Mouse (Mus musculus) embryonic facial prominence, embryonic 11.5 days (tissue): Measurements from ENCODE around the gene Phospho1. TPM values are rescaled to one million over a fixed set of nuclear protein-coding genes. Genes with fewer than 3 reads are reported as not detected.
A peak's percentile ranks its signal among the peaks of the same experiment; 100 is the strongest.

ENCODE experiments used
- ATAC-seq: fragments of 200-750 bp; cut with Nextera tagmentation; replicated peaks from 2 replicates; pipeline ENCODE4 v1.8.0; 2017; ENCODE audit warnings: low read depth; ENCODE audit not compliant: insufficient number of reproducible peaks, low FRiP score, low TSS enrichment
- DNase-seq: peaks from one replicate; pipeline ENCODE4 v3.0.0-alpha.2; 2015; ENCODE audit warnings: low spot score
- H3K27ac ChIP-seq: fragments of 300-500 bp; sonication (generic); replicated peaks from 2 replicates; pipeline ENCODE4 v1.5.1; 2014; ENCODE audit warnings: mild to moderate bottlenecking, low read depth, low read length, control low read depth
- H3K27me3 ChIP-seq: fragments of 300-500 bp; sonication (generic); 2 replicates; pipeline ENCODE4 v1.6.1; 2014; ENCODE audit warnings: mild to moderate bottlenecking, low read length, moderate library complexity, mixed read lengths; ENCODE audit not compliant: control insufficient read depth, insufficient read depth
- H3K36me3 ChIP-seq: fragments of 300-500 bp; sonication (generic); replicated peaks from 2 replicates; pipeline ENCODE4 v1.6.1; 2014; ENCODE audit warnings: low read depth, mild to moderate bottlenecking, low read length, moderate library complexity, mixed read lengths; ENCODE audit not compliant: control insufficient read depth, insufficient read depth
- H3K4me1 ChIP-seq: fragments of 300-500 bp; sonication (generic); 2 replicates; pipeline ENCODE4 v1.6.1; 2014; ENCODE audit warnings: low read length, mixed read lengths; ENCODE audit not compliant: control insufficient read depth, insufficient read depth
- H3K4me2 ChIP-seq: fragments of 300-500 bp; sonication (generic); 2 replicates; pipeline ENCODE4 v1.6.1; 2014; ENCODE audit warnings: low read depth, mild to moderate bottlenecking, control low read depth, low read length, moderate library complexity
- H3K4me3 ChIP-seq: fragments of 300-500 bp; sonication (generic); 2 replicates; pipeline ENCODE4 v1.5.1; 2014; ENCODE audit warnings: low read depth, low read length, control low read depth
- H3K9ac ChIP-seq: fragments of 300-500 bp; sonication (generic); replicated peaks from 2 replicates; pipeline ENCODE4 v1.6.1; 2014; ENCODE audit warnings: mild to moderate bottlenecking, control low read depth, low read length
- H3K9me3 ChIP-seq: fragments of 300-500 bp; sonication (generic); replicated peaks from 2 replicates; pipeline ENCODE4 v1.6.1; 2016; ENCODE audit warnings: mild to moderate bottlenecking, low read length, inconsistent platforms, mixed read lengths; ENCODE audit not compliant: control insufficient read depth
- WGBS: fragments of 180-500 bp; shearing (Covaris S2); extraction: QIAGEN DNeasy Blood & Tissue Kit; methylation state at CpG from one replicate; pipeline ENCODE4 v1.1.7; 2014; 5-methylcytosine and 5-hydroxymethylcytosine counted together
- polyA plus RNA-seq: library from polyadenylated mRNA; unstranded; fragments of >200 nt; fragmentation: Nextera tagmentation; extraction: Ambion mirVana; gene quantifications from 2 replicates; pipeline ENCODE4 v1.2.1, GENCODE M21; 2014

The Phospho1 gene
- polyA plus RNA-seq, 1 experiment from 2014 or later: not detected

DNA sequence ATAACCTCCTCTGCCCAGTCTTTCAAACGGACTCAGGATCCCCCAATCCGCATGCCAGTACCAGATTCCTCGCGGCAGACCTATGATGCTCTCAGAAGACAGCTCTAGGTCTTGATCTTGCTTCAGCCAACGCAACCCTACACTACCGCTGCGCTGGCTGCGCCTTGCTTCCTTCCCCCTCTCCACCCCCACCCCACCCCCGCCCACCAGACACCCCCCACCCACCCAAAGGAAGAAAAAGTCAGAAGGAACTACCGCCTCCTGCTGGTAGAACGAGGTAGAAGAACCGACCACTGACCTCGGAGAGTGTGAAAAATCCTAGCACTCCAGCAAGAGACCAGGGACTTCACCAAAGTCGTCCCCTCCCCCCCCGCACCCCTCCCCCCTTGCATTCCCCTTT is 7.3 kb downstream of the Phospho1 start:
- DNase-seq (peak; percentile 47), ATAC-seq (no peak)
- no peak overlapping the region for H3K9ac ChIP-seq
- H3K4me2 ChIP-seq: no peak overlapping the region
- no peaks in the 10 kb centered on the region for H3K9me3 ChIP-seq
- H3K27me3 ChIP-seq: peaks cover 77% of the 10 kb centered on the region
- no peak overlapping the region for H3K4me3 ChIP-seq
- peaks cover 12% of the 10 kb centered on the region for H3K4me1 ChIP-seq
- H3K27ac ChIP-seq: no peak overlapping the region
- 3% methylated on average over 15 of the region's 15 CpGs for whole genome bisulfite sequencing
- no peaks in the 10 kb centered on the region for H3K36me3 ChIP-seq

DNA sequence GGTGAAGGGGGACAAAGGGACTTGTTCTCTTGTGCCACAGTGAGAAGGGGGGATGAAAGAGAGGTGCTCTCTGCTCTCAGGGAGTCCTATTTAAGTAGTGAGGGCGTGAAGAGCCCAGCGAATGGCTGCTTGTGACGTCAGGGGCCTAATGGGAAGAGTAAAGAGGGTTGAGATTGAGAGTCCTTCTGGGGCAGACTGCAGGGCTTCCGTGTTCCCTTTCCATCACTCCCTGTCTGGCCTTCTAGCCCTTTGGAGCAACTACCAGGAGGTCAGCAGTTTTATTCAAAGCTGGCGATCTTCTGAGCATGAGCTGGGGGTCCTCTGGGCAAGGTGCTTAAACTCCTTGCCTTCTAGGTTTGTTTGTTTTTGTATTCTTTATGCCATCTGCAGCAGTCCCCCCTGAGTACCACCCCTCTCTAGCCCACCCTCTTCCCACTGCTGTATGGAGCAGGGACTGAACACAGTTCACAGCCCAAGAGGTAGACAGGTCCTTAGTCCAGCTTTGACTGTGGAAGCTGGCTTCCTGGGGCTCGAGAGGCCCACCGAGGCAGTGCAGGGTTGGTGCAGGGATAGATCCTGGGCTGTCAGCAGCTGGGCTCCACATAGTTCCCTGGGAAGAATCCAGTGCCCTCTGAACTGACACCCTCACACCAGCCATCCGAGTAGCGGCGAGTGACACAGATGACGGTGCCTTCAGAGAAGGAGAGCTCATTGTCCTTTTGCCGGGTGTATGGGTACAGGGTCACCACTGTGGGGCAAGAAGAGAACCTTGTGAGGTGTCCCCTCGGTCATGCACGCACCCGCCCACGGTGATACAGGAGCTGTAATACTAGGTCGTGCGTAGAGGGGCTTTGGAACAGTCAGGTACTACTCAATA is 8.1 kb downstream of the Phospho1 start:
- H3K4me3 ChIP-seq: no peak overlapping the region
- DNase-seq: no peak
- no peak overlapping the region for H3K9ac ChIP-seq
- no peak for ATAC-seq
- H3K4me1 ChIP-seq: peaks cover 12% of the 10 kb centered on the region
- no peak overlapping the region for H3K27ac ChIP-seq
- H3K4me2 ChIP-seq: no peak overlapping the region
- peaks cover 76% of the 10 kb centered on the region for H3K27me3 ChIP-seq
- no peaks in the 10 kb centered on the region for H3K9me3 ChIP-seq
- H3K36me3 ChIP-seq: no peaks in the 10 kb centered on the region
- 30% methylated on average over 18 of the region's 18 CpGs for WGBS

DNA sequence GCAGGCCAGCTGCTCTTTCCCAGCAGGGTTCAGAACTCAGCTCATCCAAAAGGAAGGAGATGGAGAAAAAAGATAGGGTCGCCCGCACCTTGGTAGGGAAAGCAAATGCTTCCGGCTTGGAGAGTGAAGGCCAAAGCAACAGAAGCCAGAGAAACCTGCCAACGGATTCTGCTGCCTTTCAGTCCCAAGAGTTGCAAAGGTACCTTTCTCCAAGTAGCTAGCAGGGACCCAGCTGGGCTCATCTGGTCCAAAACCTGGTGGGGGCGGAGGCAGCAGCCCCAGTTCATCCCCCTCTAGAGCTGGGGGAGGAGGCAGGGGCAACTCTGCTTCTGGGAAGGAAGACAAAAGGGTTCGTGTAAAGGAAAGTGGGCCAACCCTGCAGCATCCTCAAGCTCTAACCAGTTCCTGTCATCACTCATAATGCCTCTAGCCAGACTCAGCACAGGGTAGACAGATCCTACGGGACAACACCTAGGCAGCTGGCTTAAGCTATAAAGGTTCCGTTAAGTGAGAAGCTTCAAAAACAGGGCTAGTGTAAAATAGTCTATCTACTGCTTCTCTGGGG is 8.8 kb downstream of the Phospho1 start:
- H3K9ac ChIP-seq: no peak overlapping the region
- H3K36me3 ChIP-seq: no peaks in the 10 kb centered on the region
- H3K9me3 ChIP-seq: no peaks in the 10 kb centered on the region
- no peak overlapping the region for H3K4me3 ChIP-seq
- H3K4me1 ChIP-seq: peaks cover 12% of the 10 kb centered on the region
- no peak for DNase-seq
- no peak overlapping the region for H3K27ac ChIP-seq
- peaks cover 76% of the 10 kb centered on the region for H3K27me3 ChIP-seq
- ATAC-seq: no peak
- no peak overlapping the region for H3K4me2 ChIP-seq
- 15% methylated on average over 8 of the region's 8 CpGs for WGBS

DNA sequence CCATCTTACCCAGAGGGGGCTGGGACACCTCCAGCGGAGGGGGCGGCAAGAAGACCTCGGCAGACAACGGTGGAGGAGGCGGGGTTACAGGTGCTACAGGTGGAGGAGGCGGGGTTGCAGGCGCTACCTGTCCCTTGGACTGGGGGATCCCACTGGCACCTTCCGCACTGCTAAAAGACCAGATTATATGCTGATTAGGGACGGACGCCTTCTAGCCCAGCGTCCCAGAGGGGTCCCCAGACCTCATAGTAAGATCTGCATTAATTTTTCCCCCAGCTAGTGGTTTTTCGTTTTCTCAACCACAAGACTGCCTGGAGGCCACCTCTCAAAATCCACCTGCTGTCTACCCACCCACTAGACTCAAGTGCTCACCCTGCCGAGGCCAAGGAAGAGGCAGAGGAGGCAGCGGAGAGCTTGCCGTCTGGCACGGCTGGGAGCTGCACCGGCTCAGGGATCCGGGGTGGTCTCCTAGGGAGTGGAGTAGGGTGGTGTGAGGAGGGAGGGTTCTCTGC is 9.4 kb downstream of the Phospho1 start:
- peaks cover 12% of the 10 kb centered on the region for H3K4me1 ChIP-seq
- peak; percentile 36; the same call in 1 of the 2 replicates for ATAC-seq

DNA sequence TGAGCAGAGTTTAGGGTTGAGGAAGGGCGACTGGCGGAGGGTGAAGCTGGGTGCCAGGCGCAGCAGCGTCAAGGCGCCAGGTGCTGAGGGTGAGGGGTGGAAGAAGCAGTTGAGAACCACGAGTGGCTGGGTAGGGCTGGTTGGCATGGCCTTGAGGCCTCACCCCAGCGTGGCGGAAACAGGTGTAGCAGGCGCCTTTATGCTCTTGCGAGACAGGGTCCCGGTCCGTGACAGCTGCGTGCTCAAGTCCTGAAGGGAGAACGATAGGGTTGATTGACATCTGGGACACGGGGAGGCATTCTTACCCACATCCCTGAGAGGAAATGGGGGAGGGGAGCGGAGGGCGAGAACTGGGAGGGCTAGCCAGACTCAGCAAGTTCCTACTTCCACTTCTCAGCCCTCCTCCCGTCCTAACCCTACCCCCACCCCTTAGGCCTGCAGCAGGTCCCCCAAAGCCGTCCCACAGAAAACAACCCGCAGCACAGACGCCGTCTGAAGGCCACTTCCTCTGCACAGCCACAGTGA is 9.9 kb downstream of the Phospho1 start:
- DNase-seq: peak; percentile 44
- no peaks in the 10 kb centered on the region for H3K36me3 ChIP-seq
- no peak overlapping the region for H3K27ac ChIP-seq
- 5% methylated on average over 22 of the region's 22 CpGs for WGBS
- no peak for ATAC-seq
- H3K4me2 ChIP-seq: peak overlapping the region; percentile 11; the same call in 1 of the 2 replicates
- H3K27me3 ChIP-seq: peaks cover 71% of the 10 kb centered on the region
- H3K9ac ChIP-seq: no peak overlapping the region
- peaks cover 12% of the 10 kb centered on the region for H3K4me1 ChIP-seq
- H3K9me3 ChIP-seq: no peaks in the 10 kb centered on the region
- H3K4me3 ChIP-seq: no peak overlapping the region

More for the DNA sequence above, 9.4 kb downstream of the Phospho1 start:
- 2% methylated on average over 18 of the region's 18 CpGs for WGBS
- no peak overlapping the region for H3K4me2 ChIP-seq
- no peaks in the 10 kb centered on the region for H3K9me3 ChIP-seq
- H3K4me3 ChIP-seq: no peak overlapping the region
- H3K27me3 ChIP-seq: peaks cover 76% of the 10 kb centered on the region
- no peaks in the 10 kb centered on the region for H3K36me3 ChIP-seq
- no peak overlapping the region for H3K9ac ChIP-seq
- no peak for DNase-seq
- H3K27ac ChIP-seq: no peak overlapping the region

DNA sequence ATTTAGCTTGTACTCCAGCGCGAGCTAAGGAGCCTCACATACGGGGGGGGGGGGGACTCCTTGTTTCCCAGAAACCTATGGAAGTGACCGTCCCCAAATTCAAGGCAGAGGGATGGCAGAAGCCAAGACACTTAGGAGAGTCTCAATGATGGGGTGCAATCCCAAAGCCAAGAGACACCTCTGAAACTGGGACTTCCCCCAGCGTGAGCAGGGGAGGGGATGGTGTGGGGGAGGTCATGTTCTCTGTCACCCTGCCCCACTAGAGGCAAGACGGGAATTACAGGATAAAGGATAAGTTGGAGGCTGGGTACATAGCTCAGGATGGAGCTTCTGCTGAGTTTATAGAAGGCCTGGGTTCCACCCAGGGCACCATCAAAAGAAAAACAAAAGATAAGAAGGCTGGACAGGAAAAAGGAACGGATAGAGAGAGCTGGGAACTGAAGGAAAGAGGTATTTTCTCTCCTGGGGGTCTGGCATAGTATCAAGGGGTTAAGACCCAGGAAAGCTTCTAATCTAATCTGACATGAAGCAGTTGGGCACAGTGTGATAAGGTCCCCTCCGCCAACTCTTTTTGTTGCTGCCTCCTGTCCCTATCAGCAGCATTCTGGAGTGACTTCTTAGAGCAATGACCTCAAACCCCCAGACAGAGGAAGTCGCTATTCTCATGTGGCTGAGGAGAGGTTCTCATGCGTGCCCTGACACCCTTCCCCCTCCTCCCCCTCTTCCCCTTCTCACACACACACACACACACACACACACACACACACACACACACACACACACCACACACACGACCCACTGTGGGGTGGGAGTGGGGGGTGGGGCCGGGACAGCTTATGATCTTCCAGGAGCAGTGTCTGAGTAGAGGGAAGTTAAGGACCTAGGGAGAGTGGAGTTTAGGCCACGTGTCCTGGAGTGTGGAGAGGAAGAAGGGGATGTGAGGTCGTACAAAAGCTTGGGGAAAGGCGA is 10.7 kb downstream of the Phospho1 start:
- Histone ChIP-seq H3K27me3 (peaks cover 63% of the 10 kb centered on the region), H3K36me3 (no peaks in the 10 kb centered on the region), H3K9me3 (no peaks in the 10 kb centered on the region), H3K4me3 (no peak overlapping the region), H3K9ac (no peak overlapping the region), H3K4me1 (peaks cover 12% of the 10 kb centered on the region), H3K4me2 (no peak overlapping the region), H3K27ac (0 out of 2 replicates have a peak overlapping the region, but pooled peaks have one; percentile 8)
- DNase-seq (no peak), ATAC-seq (no peak)
- 16% methylated on average over 15 of the region's 15 CpGs for WGBS

DNA sequence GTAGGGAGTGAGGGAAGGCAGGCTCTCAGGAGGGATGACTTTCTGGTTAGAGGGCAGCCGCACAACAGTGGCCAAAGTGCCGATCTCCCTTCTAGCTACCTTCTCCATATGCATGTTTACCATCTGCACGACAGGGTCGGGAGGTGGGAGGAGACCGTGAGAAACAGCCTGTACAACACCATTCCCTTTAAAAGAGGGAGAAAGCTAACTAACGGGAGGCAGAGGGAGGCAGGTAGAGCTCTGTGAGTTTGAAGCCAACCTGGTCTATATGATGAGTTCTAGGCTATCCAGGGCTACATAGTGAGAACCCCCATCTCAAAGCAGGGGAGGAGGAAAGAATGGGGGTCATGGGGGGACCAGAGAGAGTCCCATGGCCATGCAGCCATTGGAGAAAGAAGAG is 11.5 kb downstream of the Phospho1 start:
- H3K4me3 ChIP-seq: no peak overlapping the region
- ATAC-seq (no peak), DNase-seq (no peak)
- peaks cover 6% of the 10 kb centered on the region for H3K4me1 ChIP-seq
- peaks cover 55% of the 10 kb centered on the region for H3K27me3 ChIP-seq
- H3K4me2 ChIP-seq: no peak overlapping the region
- 48% methylated on average over 6 of the region's 6 CpGs for WGBS
- H3K9ac ChIP-seq: no peak overlapping the region
- no peaks in the 10 kb centered on the region for H3K36me3 ChIP-seq
- H3K27ac ChIP-seq: no peak overlapping the region
- H3K9me3 ChIP-seq: no peaks in the 10 kb centered on the region
